Mouse (Mus musculus): ENCODE results near the gene Tmc4. TPM values are rescaled to one million over a fixed set of nuclear protein-coding genes. Genes with fewer than 3 reads are reported as not detected.

The Tmc4 gene
- polyA plus RNA-seq, 1 experiment, result 1.8 TPM

GRCm38 (mm10) chr7:3685400-3686187 is 8.2 kb upstream of the Tmc4 start:
- TF ChIP-seq FOSL1 (IDR thresholded peaks at IDR 0.05; ENCODE audit: insufficient read depth, low read length, poor library complexity, severe bottlenecking) (no peak), MAX (IDR thresholded peaks at IDR 0.05) (no peak), MYOG (IDR thresholded peaks at IDR 0.05; ENCODE audit: control insufficient read depth, extremely low read depth, insufficient read length) (no peak), CTCF (IDR thresholded peaks at IDR 0.05; ENCODE audit: control insufficient read depth, insufficient read depth, insufficient read length) (no peak)
- Histone ChIP-seq H3K4me3 (ENCODE audit: insufficient read depth, poor library complexity, severe bottlenecking) (no peak overlapping the region), H3K79me2 (ENCODE audit: control insufficient read depth, insufficient read depth) (peaks cover 3% of the 10 kb centered on the region), H3K36me3 (ENCODE audit: control insufficient read depth, insufficient read depth) (peaks cover 9% of the 10 kb centered on the region), H3K79me3 (ENCODE audit: low read depth) (peaks cover 1% of the 10 kb centered on the region), H3ac (ENCODE audit: control insufficient read depth, insufficient read length, low read depth) (no peak overlapping the region), H3K27me3 (ENCODE audit: control insufficient read depth, insufficient read depth, insufficient read length) (no peaks in the 10 kb centered on the region)

- TF ChIP-seq USF1 (IDR thresholded peaks at IDR 0.05; ENCODE audit: low read depth) (no peak), CTCF (IDR thresholded peaks at IDR 0.05; ENCODE audit: control insufficient read depth, insufficient read depth, insufficient read length) (no peak), FOSL1 (IDR thresholded peaks at IDR 0.05; ENCODE audit: insufficient read depth, low read length, poor library complexity, severe bottlenecking) (no peak), MAX (IDR thresholded peaks at IDR 0.05) (no peak), MYOD1 (IDR thresholded peaks at IDR 0.05; ENCODE audit: control insufficient read depth, insufficient read length, low read depth) (no peak), MYOG (IDR thresholded peaks at IDR 0.05; ENCODE audit: control insufficient read depth, extremely low read depth, insufficient read length) (no peak), CEBPB (IDR thresholded peaks at IDR 0.05; ENCODE audit: low read depth) (no peak)
- H3K27me3 ChIP-seq (ENCODE audit: control insufficient read depth, insufficient read depth, insufficient read length), result no peaks in the 10 kb centered on the region
- H3K4me3 ChIP-seq (ENCODE audit: insufficient read depth, poor library complexity, severe bottlenecking), result no peak overlapping the region
- no peaks in the 10 kb centered on the region for H3K79me2 ChIP-seq (ENCODE audit: control insufficient read depth, insufficient read depth)
- H3K36me3 ChIP-seq (ENCODE audit: control insufficient read depth, insufficient read depth), result peaks cover 4% of the 10 kb centered on the region
- no peak overlapping the region for H3ac ChIP-seq (ENCODE audit: control insufficient read depth, insufficient read length, low read depth)
- no peaks in the 10 kb centered on the region for H3K79me3 ChIP-seq (ENCODE audit: low read depth)
Observed at GRCm38 (mm10) chr7:3684698-3685097, 7.3 kb upstream of the Tmc4 start.

GRCm38 (mm10) chr7:3683908-3684550 is 6.7 kb upstream of the Tmc4 start:
- TF ChIP-seq MAX (IDR thresholded peaks at IDR 0.05), result no peak
- no peak for TF ChIP-seq MYOG (IDR thresholded peaks at IDR 0.05; ENCODE audit: control insufficient read depth, extremely low read depth, insufficient read length)
- no peak for TF ChIP-seq CEBPB (IDR thresholded peaks at IDR 0.05; ENCODE audit: low read depth)
- TF ChIP-seq USF1 (IDR thresholded peaks at IDR 0.05; ENCODE audit: low read depth), result no peak
- no peak for TF ChIP-seq MYOD1 (IDR thresholded peaks at IDR 0.05; ENCODE audit: control insufficient read depth, insufficient read length, low read depth)
- Histone ChIP-seq H3K27me3 (ENCODE audit: control insufficient read depth, insufficient read depth, insufficient read length) (no peaks in the 10 kb centered on the region), H3ac (ENCODE audit: control insufficient read depth, insufficient read length, low read depth) (no peak overlapping the region), H3K36me3 (ENCODE audit: control insufficient read depth, insufficient read depth) (peaks cover 4% of the 10 kb centered on the region), H3K79me3 (ENCODE audit: low read depth) (no peaks in the 10 kb centered on the region), H3K4me3 (ENCODE audit: insufficient read depth, poor library complexity, severe bottlenecking) (no peak overlapping the region), H3K79me2 (ENCODE audit: control insufficient read depth, insufficient read depth) (no peaks in the 10 kb centered on the region)

GRCm38 (mm10) chr7:3676371-3676770 is 982 bp downstream of the Tmc4 start:
- Histone ChIP-seq H3K27me3 (ENCODE audit: control insufficient read depth, insufficient read depth, insufficient read length) (no peaks in the 10 kb centered on the region), H3ac (ENCODE audit: control insufficient read depth, insufficient read length, low read depth) (no peak overlapping the region), H3K36me3 (ENCODE audit: control insufficient read depth, insufficient read depth) (no peaks in the 10 kb centered on the region), H3K79me2 (ENCODE audit: control insufficient read depth, insufficient read depth) (no peaks in the 10 kb centered on the region), H3K79me3 (ENCODE audit: low read depth) (no peaks in the 10 kb centered on the region), H3K4me3 (ENCODE audit: insufficient read depth, poor library complexity, severe bottlenecking) (no peak overlapping the region)
- no peak for TF ChIP-seq MAX (IDR thresholded peaks at IDR 0.05)
- TF ChIP-seq FOSL1 (IDR thresholded peaks at IDR 0.05; ENCODE audit: insufficient read depth, low read length, poor library complexity, severe bottlenecking), result no peak
- no peak for TF ChIP-seq CEBPB (IDR thresholded peaks at IDR 0.05; ENCODE audit: low read depth)
- no peak for TF ChIP-seq CTCF (IDR thresholded peaks at IDR 0.05; ENCODE audit: control insufficient read depth, insufficient read depth, insufficient read length)
- TF ChIP-seq MYOD1 (IDR thresholded peaks at IDR 0.05; ENCODE audit: control insufficient read depth, insufficient read length, low read depth), result no peak
- no peak for TF ChIP-seq USF1 (IDR thresholded peaks at IDR 0.05; ENCODE audit: low read depth)
- no peak for TF ChIP-seq MYOG (IDR thresholded peaks at IDR 0.05; ENCODE audit: control insufficient read depth, extremely low read depth, insufficient read length)

GRCm38 (mm10) chr7:3675228-3675548 is 2.2 kb downstream of the Tmc4 start:
- Histone ChIP-seq H3ac (ENCODE audit: control insufficient read depth, insufficient read length, low read depth) (no peak overlapping the region), H3K79me3 (ENCODE audit: low read depth) (no peaks in the 10 kb centered on the region), H3K4me3 (ENCODE audit: insufficient read depth, poor library complexity, severe bottlenecking) (no peak overlapping the region), H3K36me3 (ENCODE audit: control insufficient read depth, insufficient read depth) (no peaks in the 10 kb centered on the region), H3K27me3 (ENCODE audit: control insufficient read depth, insufficient read depth, insufficient read length) (no peaks in the 10 kb centered on the region), H3K79me2 (ENCODE audit: control insufficient read depth, insufficient read depth) (no peaks in the 10 kb centered on the region)
- no peak for TF ChIP-seq CTCF (IDR thresholded peaks at IDR 0.05; ENCODE audit: control insufficient read depth, insufficient read depth, insufficient read length)
- TF ChIP-seq MYOD1 (IDR thresholded peaks at IDR 0.05; ENCODE audit: control insufficient read depth, insufficient read length, low read depth), result no peak
- TF ChIP-seq FOSL1 (IDR thresholded peaks at IDR 0.05; ENCODE audit: insufficient read depth, low read length, poor library complexity, severe bottlenecking), result no peak
- no peak for TF ChIP-seq CEBPB (IDR thresholded peaks at IDR 0.05; ENCODE audit: low read depth)
- no peak for TF ChIP-seq USF1 (IDR thresholded peaks at IDR 0.05; ENCODE audit: low read depth)
- TF ChIP-seq MYOG (IDR thresholded peaks at IDR 0.05; ENCODE audit: control insufficient read depth, extremely low read depth, insufficient read length), result no peak
